Mouse (Mus musculus) liver, embryonic 14.5 days (tissue): ENCODE data around the gene Gulp1.

Source experiments
- CTCF ChIP-seq: IDR thresholded peaks from 2 replicates; pipeline ENCODE4 v1.5.1; 2016; ENCODE audit warnings: antibody characterized with exemption, low read depth, control low read depth
- EP300 ChIP-seq: IDR thresholded peaks from 2 replicates; pipeline ENCODE4 v1.6.1; 2016; ENCODE audit warnings: antibody characterized with exemption, low read depth

DNA sequence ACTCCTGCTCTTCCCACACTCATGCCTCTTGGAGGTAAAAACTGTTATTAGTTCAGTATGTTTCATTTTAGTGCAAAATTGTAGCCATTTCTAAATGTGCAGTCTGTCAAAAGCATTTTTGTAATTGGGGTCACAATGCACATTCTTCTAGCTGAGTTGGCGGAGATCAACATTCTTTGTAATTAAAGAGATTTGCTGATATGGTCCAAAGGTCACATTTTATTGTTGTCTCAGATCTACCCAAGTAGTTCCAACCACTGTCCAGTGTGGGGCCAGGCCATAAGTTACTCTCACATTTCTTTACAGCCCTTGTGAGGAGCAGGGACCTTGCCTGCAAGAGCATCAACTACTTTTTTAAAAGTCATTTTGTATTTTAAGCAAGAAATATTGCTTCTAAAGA is 24.7 kb downstream of the Gulp1 start:
- TF ChIP-seq CTCF (no peak), EP300 (no peak)
